Mouse (Mus musculus) ES-CJ7 (cell line): ENCODE measurements around the gene Zscan4f.
A peak's percentile ranks its signal among the peaks of the same experiment; 100 is the strongest.
"Not testable (repeated sequence)": the region's sequence is repeated elsewhere in the genome, so short reads cannot be mapped to it uniquely, and the experiment has no call there.

ENCODE experiments used
- DNase-seq: peaks from one replicate; pipeline ENCODE4 v3.0.0; 2011; ENCODE audit warnings: low read depth, low spot score

Zscan4f gene

DNA sequence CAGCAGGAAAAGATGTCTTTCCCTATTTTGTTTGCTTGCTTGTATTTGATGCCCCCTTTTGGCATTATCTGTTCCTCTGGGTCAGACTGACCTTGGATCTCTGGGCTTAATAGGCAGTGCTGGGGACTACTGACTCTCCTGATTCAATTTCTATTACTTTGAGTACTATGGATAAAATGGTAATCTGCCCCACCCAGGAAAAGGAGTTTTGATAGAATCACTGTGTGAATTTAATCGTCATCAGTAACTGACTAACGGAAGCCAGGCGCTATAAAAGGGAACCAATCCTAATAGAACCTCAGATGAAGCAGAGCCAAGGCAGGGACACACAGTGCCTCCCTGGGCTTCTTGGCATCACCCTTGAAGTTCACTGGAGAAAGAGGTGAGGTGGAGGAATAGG, at the start of gene Zscan4f:
Gene Zscan4f, plus strand, starts transcription at position 301 of the 400 bp plus-strand sequence.
- DNase-seq, result not testable (repeated sequence)

- peak; percentile 67 for DNase-seq
These were observed 13.1 kb upstream of the Zscan4f start for GRCm38 (mm10) chr7:11384641-11385040.
